Mouse (Mus musculus) limb, embryonic 15.5 days (tissue): Measurements from ENCODE around the gene Abcb9. TPM values are rescaled to one million over a fixed set of nuclear protein-coding genes. Genes with fewer than 3 reads are reported as not detected.
A peak's percentile ranks its signal among the peaks of the same experiment; 100 is the strongest.

ENCODE experiments used
- ATAC-seq: fragments of 200-750 bp; cut with Nextera tagmentation; 2 replicates; pipeline ENCODE4 v1.8.0; 2017; ENCODE audit warnings: low read depth, moderate TSS enrichment; ENCODE audit not compliant: insufficient number of reproducible peaks, low FRiP score, low TSS enrichment
- H3K27ac ChIP-seq: fragments of 300-500 bp; sonication (generic); 2 replicates; pipeline ENCODE4 v1.5.1; 2015; ENCODE audit warnings: moderate library complexity, mild to moderate bottlenecking, inconsistent platforms
- H3K27me3 ChIP-seq: fragments of 300-500 bp; sonication (generic); 2 replicates; pipeline ENCODE4 v1.6.1; 2015; ENCODE audit warnings: inconsistent platforms
- H3K36me3 ChIP-seq: fragments of 300-500 bp; sonication (generic); 2 replicates; pipeline ENCODE4 v1.6.1; 2015; ENCODE audit warnings: inconsistent platforms
- H3K4me1 ChIP-seq: fragments of 300-500 bp; sonication (generic); 2 replicates; pipeline ENCODE4 v1.6.1; 2015; ENCODE audit warnings: inconsistent platforms
- H3K4me2 ChIP-seq: fragments of 300-500 bp; sonication (generic); 2 replicates; pipeline ENCODE4 v1.6.1; 2015; ENCODE audit warnings: mild to moderate bottlenecking, inconsistent platforms
- H3K4me3 ChIP-seq: fragments of 300-500 bp; sonication (generic); 2 replicates; pipeline ENCODE4 v1.5.1; 2015; ENCODE audit warnings: mild to moderate bottlenecking, inconsistent platforms
- H3K9ac ChIP-seq: fragments of 300-500 bp; sonication (generic); 2 replicates; pipeline ENCODE4 v1.6.1; 2015; ENCODE audit warnings: inconsistent platforms
- H3K9me3 ChIP-seq: fragments of 300-500 bp; sonication (generic); 2 replicates; pipeline ENCODE4 v1.6.1; 2016; ENCODE audit warnings: inconsistent platforms
- WGBS: fragments of 180-500 bp; shearing (Covaris S2); methylation state at CpG from one replicate; pipeline ENCODE4 v1.1.7; 2015; 5-methylcytosine and 5-hydroxymethylcytosine counted together
- polyA plus RNA-seq: library from polyadenylated mRNA; unstranded; fragments of >200 nt; fragmentation: Nextera tagmentation; extraction: Ambion mirVana; gene quantifications from 2 replicates; pipeline ENCODE4 v1.2.1, GENCODE M21; 2015

Abcb9 gene
- polyA plus RNA-seq, 1 experiment from 2014 or later, result 3.1 TPM

DNA sequence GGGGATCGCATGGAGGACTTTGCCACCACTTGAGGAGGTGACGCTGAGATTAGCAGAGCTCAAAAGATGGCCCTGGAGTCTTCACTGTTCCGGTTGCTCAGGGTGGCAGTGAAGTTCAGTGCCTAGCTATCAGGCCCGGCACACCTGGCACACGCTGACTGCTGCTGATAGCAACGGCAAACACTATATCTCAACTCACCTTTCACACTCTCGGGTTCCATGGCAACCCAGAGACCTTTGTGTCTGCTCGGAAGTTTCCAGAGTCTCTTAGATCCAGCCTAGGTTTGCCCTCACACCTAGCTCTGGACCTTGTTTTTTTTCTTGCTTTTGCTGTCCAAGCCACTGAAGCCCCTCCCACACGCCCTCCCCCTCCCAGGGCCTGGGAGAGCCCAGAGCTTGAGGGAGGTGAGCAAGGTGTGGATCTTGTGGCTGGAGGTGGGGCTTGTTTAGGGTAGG, 3.6 kb downstream of the Abcb9 start:
- no peaks in the 10 kb centered on the region for H3K9me3 ChIP-seq
- no peak overlapping the region for H3K27ac ChIP-seq
- H3K27me3 ChIP-seq, result peaks cover 15% of the 10 kb centered on the region
- peaks cover 18% of the 10 kb centered on the region for H3K4me1 ChIP-seq
- no peak overlapping the region for H3K4me3 ChIP-seq
- 67% methylated on average over 9 of the region's 9 CpGs for WGBS
- no peaks in the 10 kb centered on the region for H3K36me3 ChIP-seq
- no peak overlapping the region for H3K4me2 ChIP-seq
- no peak overlapping the region for H3K9ac ChIP-seq
- ATAC-seq, result no peak

DNA sequence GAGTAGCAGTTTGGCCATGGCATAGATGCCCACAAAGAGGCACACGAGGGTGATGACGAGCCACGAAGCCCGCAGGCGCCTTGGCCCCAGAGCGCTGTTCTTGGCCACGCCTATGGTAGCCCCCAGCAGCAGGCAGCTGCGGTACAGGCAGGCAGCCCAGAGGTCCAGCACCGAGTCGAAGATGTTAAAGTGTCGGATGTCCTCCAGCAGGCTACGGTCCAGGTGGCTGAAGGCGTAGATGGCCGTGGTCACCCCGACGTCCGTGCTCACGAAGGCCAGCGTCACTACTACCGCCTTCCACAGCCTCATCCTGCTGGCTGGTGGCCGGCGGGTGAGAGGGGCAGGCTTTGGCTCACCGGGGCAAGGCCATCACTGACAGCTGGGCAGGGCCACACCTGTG, 5.7 kb downstream of the Abcb9 start:
- Histone ChIP-seq H3K9ac (no peak overlapping the region), H3K4me1 (peaks cover 10% of the 10 kb centered on the region), H3K36me3 (no peaks in the 10 kb centered on the region), H3K27me3 (peaks cover 8% of the 10 kb centered on the region; the same call in 1 of the 2 replicates), H3K4me3 (no peak overlapping the region), H3K4me2 (no peak overlapping the region), H3K9me3 (no peaks in the 10 kb centered on the region), H3K27ac (no peak overlapping the region)
- ATAC-seq, result no peak
- 76% methylated on average over 23 of the region's 23 CpGs for WGBS

GRCm38 (mm10) chr5:124086876-124087275, 8.7 kb downstream of the Abcb9 start:
- Histone ChIP-seq H3K27ac (no peak overlapping the region), H3K4me1 (peaks cover 7% of the 10 kb centered on the region; the same call in 1 of the 2 replicates), H3K27me3 (no peaks in the 10 kb centered on the region), H3K9ac (no peak overlapping the region), H3K9me3 (no peaks in the 10 kb centered on the region), H3K4me3 (no peak overlapping the region), H3K36me3 (no peaks in the 10 kb centered on the region), H3K4me2 (no peak overlapping the region)
- 73% methylated on average over 4 of the region's 4 CpGs for WGBS
- no peak for ATAC-seq

DNA sequence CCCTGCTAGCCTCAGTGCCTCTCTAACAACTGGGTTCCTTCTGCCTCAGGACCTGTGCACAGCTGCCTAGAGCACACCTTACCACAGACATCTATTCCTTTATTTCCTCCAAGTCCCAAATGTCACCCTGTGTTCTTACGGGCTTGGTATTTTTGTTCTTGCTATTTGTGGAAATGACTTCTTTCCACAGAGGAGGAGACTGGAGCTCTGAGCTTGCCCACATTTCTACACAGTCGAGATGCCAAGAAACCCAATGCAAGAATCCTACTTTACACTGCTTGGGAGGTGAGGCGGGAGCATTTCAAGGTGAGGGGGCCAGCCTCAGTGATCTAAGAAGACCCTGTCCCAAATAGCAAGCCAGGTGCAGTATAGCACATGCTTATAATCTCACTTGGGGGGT, 10.1 kb downstream of the Abcb9 start:
- Histone ChIP-seq H3K9me3 (no peaks in the 10 kb centered on the region), H3K27ac (no peak overlapping the region), H3K9ac (no peak overlapping the region), H3K4me1 (peaks cover 7% of the 10 kb centered on the region; the same call in 1 of the 2 replicates), H3K4me3 (no peak overlapping the region), H3K27me3 (no peaks in the 10 kb centered on the region), H3K36me3 (no peaks in the 10 kb centered on the region), H3K4me2 (no peak overlapping the region)
- ATAC-seq, result no peak
- 71% methylated on average over 3 of the region's 3 CpGs for WGBS

- Histone ChIP-seq H3K9ac (no peak overlapping the region), H3K4me2 (no peak overlapping the region), H3K4me3 (no peak overlapping the region), H3K9me3 (no peaks in the 10 kb centered on the region), H3K27ac (0 out of 2 replicates have a peak overlapping the region, but pooled peaks have one; percentile 27), H3K36me3 (no peaks in the 10 kb centered on the region), H3K4me1 (peaks cover 7% of the 10 kb centered on the region; the same call in 1 of the 2 replicates), H3K27me3 (no peaks in the 10 kb centered on the region)
- ATAC-seq, result no peak; the same call in 1 of the 2 replicates
- WGBS, result 36% methylated on average over 11 of the region's 11 CpGs
These were observed 10.9 kb downstream of the Abcb9 start for GRCm38 (mm10) chr5:124084588-124085173.

DNA sequence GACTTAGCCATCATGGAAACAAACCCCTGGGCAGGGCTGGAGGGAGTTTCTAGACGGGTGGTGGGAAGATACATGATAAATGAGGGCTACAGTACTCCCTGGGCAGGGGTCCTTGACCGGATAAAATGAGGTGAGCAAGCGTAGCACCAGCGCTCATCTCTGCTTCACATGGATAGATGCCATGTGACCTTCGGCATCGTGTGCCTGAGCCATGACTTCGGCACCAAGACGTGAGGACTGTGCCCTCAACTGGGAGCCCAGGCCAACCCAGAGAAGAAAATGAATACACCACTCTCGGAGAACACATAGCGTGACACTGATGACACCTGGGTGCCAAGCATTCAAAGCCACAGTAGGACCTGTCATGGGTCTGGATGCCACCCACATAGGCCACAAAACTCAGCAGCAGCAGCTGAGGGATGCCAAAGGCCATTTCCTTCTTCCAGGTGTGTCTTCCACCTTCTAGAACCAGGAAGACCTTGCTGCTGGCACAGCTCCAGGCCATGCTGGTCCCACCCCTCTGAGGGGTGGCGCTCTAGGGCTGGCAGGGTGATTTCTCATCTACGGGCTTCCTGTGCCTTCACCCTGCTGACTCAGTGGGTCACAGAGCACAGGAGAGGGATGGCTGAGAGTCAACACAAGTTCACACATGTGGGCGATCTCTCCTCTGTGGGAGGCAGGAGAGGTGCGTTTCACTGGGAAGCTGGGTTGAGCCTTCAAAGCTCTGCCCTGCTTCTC, 11.6 kb downstream of the Abcb9 start:
- Histone ChIP-seq H3K4me1 (peaks cover 12% of the 10 kb centered on the region), H3K27ac (no peak overlapping the region), H3K36me3 (no peaks in the 10 kb centered on the region), H3K9me3 (no peaks in the 10 kb centered on the region), H3K9ac (no peak overlapping the region), H3K4me2 (no peak overlapping the region), H3K27me3 (no peaks in the 10 kb centered on the region), H3K4me3 (no peak overlapping the region)
- no peak for ATAC-seq
- WGBS, result 81% methylated on average over 14 of the region's 14 CpGs

DNA sequence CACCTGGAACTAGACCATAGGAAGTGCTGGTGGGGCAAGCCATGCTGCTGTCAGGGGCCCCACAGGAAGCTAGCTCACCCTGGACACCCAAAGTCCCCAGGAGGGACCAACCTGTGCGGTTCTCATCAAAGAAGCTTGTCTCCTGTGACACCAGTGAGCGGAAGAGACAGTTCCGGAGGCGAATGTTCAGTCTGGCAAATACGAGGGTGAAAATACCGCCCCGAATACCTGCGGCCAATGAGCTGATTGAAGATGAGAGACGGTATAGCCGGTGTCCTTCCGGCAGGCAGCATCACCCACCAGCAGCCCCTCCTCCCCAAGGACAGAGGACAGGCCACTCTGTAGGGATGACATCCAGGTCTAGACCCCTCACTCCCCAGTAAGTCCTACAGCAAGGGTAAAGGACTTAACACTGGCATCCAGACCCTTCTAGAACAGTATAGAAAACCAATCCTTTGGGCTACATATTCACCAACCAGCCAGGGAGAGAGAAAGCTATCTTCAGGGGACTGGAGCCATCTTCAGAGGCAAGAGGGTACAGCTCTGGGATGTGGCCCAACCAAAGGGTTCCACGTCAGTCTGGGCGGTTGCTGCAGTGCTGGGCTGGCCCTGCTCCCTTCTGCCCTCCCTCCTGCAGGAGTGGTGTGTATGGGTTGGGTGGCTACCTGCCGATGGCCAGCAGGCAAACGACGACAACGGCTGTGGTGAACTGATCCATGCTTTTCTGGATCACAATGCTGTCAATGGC, 12.5 kb downstream of the Abcb9 start:
- Histone ChIP-seq H3K27me3 (no peaks in the 10 kb centered on the region; the same call in 1 of the 2 replicates), H3K9ac (no peak overlapping the region), H3K36me3 (no peaks in the 10 kb centered on the region), H3K4me1 (peaks cover 21% of the 10 kb centered on the region), H3K4me3 (no peak overlapping the region), H3K9me3 (no peaks in the 10 kb centered on the region), H3K27ac (no peak overlapping the region), H3K4me2 (no peak overlapping the region)
- WGBS, result 89% methylated on average over 17 of the region's 17 CpGs
- ATAC-seq, result no peak

DNA sequence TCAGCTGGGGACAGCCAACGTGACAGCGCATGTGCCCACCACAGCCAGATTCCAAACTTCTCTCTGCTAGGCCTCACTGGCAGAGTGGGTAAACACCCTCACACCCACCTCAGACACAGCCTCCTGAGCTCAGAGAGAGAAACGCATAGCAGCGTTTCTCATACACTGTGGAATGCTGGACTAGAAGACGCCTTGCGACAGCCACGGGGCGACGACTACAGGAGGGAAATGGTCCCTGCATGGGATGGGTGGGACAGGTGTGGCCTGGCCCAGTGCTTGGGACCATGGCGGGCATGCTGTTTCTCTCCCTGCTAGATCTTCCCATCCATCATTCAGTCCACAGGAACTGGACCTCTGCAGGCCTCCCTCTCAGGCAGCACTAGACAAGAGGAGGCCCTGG, 13.2 kb downstream of the Abcb9 start:
- no peak for ATAC-seq
- no peaks in the 10 kb centered on the region; the same call in 1 of the 2 replicates for H3K27me3 ChIP-seq
- H3K4me1 ChIP-seq, result peaks cover 21% of the 10 kb centered on the region
- H3K4me2 ChIP-seq, result no peak overlapping the region
- no peak overlapping the region for H3K9ac ChIP-seq
- no peaks in the 10 kb centered on the region for H3K9me3 ChIP-seq
- no peak overlapping the region for H3K4me3 ChIP-seq
- H3K36me3 ChIP-seq, result no peaks in the 10 kb centered on the region
- no peak overlapping the region for H3K27ac ChIP-seq
- WGBS, result 75% methylated on average over 10 of the region's 10 CpGs

DNA sequence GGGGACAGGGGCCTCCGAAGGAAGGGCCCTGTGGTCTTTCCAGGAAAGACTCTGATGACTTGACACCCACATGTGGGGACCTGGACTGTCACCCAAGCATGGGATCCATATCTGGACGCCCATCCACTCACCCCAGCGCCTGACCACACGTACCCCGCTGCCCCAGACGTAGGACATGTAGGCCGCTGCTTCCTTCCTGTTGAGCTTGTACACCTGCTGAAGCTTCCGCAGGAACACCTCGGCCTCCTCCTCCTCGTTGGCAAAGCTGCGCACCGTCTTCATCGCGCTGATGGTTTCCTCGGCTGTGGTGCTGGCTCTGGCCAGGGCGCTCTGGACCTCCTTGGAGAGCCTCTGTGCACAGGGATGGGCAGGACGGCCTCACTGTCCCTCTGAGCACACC, 15.7 kb downstream of the Abcb9 start:
- Histone ChIP-seq H3K9me3 (no peaks in the 10 kb centered on the region), H3K4me3 (no peak overlapping the region), H3K27ac (no peak overlapping the region), H3K4me1 (peaks cover 37% of the 10 kb centered on the region), H3K27me3 (no peaks in the 10 kb centered on the region; the same call in 1 of the 2 replicates), H3K36me3 (no peaks in the 10 kb centered on the region), H3K4me2 (no peak overlapping the region), H3K9ac (no peak overlapping the region)
- ATAC-seq, result no peak
- 92% methylated on average over 17 of the region's 17 CpGs for WGBS

- WGBS, result 56% methylated on average over 9 of the region's 9 CpGs
- Histone ChIP-seq H3K4me2 (0 out of 2 replicates have a peak overlapping the region, but pooled peaks have one; percentile 3), H3K9me3 (no peaks in the 10 kb centered on the region), H3K27me3 (no peaks in the 10 kb centered on the region; the same call in 1 of the 2 replicates), H3K4me3 (no peak overlapping the region), H3K9ac (no peak overlapping the region), H3K4me1 (peaks cover 31% of the 10 kb centered on the region), H3K36me3 (no peaks in the 10 kb centered on the region), H3K27ac (peak overlapping the region; percentile 77)
- peak; percentile 68 for ATAC-seq
These were observed 16.7 kb downstream of the Abcb9 start for GRCm38 (mm10) chr5:124078794-124079416.

GRCm38 (mm10) chr5:124077856-124078460, 17.6 kb downstream of the Abcb9 start:
- no peak for ATAC-seq
- Histone ChIP-seq H3K4me2 (0 out of 2 replicates have a peak overlapping the region, but pooled peaks have one; percentile 3), H3K36me3 (no peaks in the 10 kb centered on the region), H3K27me3 (no peaks in the 10 kb centered on the region; the same call in 1 of the 2 replicates), H3K4me3 (no peak overlapping the region), H3K27ac (no peak overlapping the region), H3K9me3 (no peaks in the 10 kb centered on the region), H3K4me1 (peaks cover 31% of the 10 kb centered on the region), H3K9ac (no peak overlapping the region)
- WGBS, result 61% methylated on average over 6 of the region's 6 CpGs
